Mouse (Mus musculus) lung, embryonic 14.5 days (tissue): Measurements from ENCODE around the gene C1galt1c1. TPM values are rescaled to one million over a fixed set of nuclear protein-coding genes. Genes with fewer than 3 reads are reported as not detected.

Source experiments
- ATAC-seq: fragments of 200-750 bp; cut with Nextera tagmentation; 2 replicates; pipeline ENCODE4 v1.8.0; 2017; ENCODE audit warnings: mild to moderate bottlenecking, moderate TSS enrichment, moderate library complexity; ENCODE audit not compliant: insufficient read depth
- DNase-seq: peaks from one replicate; pipeline ENCODE4 v3.0.0-alpha.2; 2015
- H3K27ac ChIP-seq: fragments of 300-500 bp; sonication (generic); 2 replicates; pipeline ENCODE4 v1.5.1; 2014; ENCODE audit warnings: low read depth, mild to moderate bottlenecking, moderate library complexity
- H3K27me3 ChIP-seq: fragments of 300-500 bp; sonication (generic); 2 replicates; pipeline ENCODE4 v1.6.1; 2014; ENCODE audit warnings: low read length, control low read depth; ENCODE audit not compliant: insufficient read depth
- H3K36me3 ChIP-seq: fragments of 300-500 bp; sonication (generic); 2 replicates; pipeline ENCODE4 v1.6.1; 2014; ENCODE audit warnings: control low read depth; ENCODE audit not compliant: insufficient read depth
- H3K4me1 ChIP-seq: fragments of 300-500 bp; sonication (generic); 2 replicates; pipeline ENCODE4 v1.6.1; 2014; ENCODE audit warnings: antibody characterized with exemption, control low read depth; ENCODE audit not compliant: insufficient read depth
- H3K4me2 ChIP-seq: fragments of 300-500 bp; sonication (generic); 2 replicates; pipeline ENCODE4 v1.6.1; 2014; ENCODE audit warnings: mild to moderate bottlenecking
- H3K4me3 ChIP-seq: fragments of 300-500 bp; sonication (generic); 2 replicates; pipeline ENCODE4 v1.5.1; 2014; ENCODE audit warnings: low read depth, low read length
- H3K9ac ChIP-seq: fragments of 300-500 bp; sonication (generic); 2 replicates; pipeline ENCODE4 v1.6.1; 2014
- H3K9me3 ChIP-seq: fragments of 300-500 bp; sonication (generic); 2 replicates; pipeline ENCODE4 v1.6.1; 2016; ENCODE audit warnings: low read depth, low read length, control low read depth
- CTCF ChIP-seq: IDR thresholded peaks from 2 replicates; pipeline ENCODE4 v1.5.1; 2016; ENCODE audit warnings: antibody characterized with exemption, low read depth
- WGBS: fragments of 180-500 bp; shearing (Covaris S2); extraction: QIAGEN DNeasy Blood & Tissue Kit; methylation state at CpG from one replicate; pipeline ENCODE4 v1.1.7; 2014; 5-methylcytosine and 5-hydroxymethylcytosine counted together
- polyA plus RNA-seq: library from polyadenylated mRNA; unstranded; fragments of >200 nt; fragmentation: Nextera tagmentation; extraction: Ambion mirVana; gene quantifications from 2 replicates; pipeline ENCODE4 v1.2.1, GENCODE M21; 2014

C1galt1c1 gene
- polyA plus RNA-seq, 1 experiment from 2014 or later = 23.3 TPM

- no peaks in the 10 kb centered on the region for H3K27me3 ChIP-seq
- DNase-seq (no peak), ATAC-seq (no peak)
- H3K4me2 ChIP-seq = no peak overlapping the region
- no peak overlapping the region for H3K4me3 ChIP-seq
- 47% methylated on average over 5 of the region's 7 CpGs for WGBS
- H3K27ac ChIP-seq = no peak overlapping the region
- no peaks in the 10 kb centered on the region for H3K4me1 ChIP-seq
- H3K9me3 ChIP-seq = no peaks in the 10 kb centered on the region
- H3K36me3 ChIP-seq = no peaks in the 10 kb centered on the region
- TF ChIP-seq CTCF = no peak
- H3K9ac ChIP-seq = no peak overlapping the region
Measured at GRCm38 (mm10) chrX:38651167-38651566, 16.3 kb upstream of the C1galt1c1 start.

- Histone ChIP-seq H3K27ac (no peak overlapping the region), H3K36me3 (no peaks in the 10 kb centered on the region), H3K9me3 (no peaks in the 10 kb centered on the region), H3K4me1 (no peaks in the 10 kb centered on the region), H3K4me2 (no peak overlapping the region), H3K4me3 (no peak overlapping the region), H3K27me3 (no peaks in the 10 kb centered on the region), H3K9ac (no peak overlapping the region)
- DNase-seq = peak; percentile 12
- WGBS = 61% methylated on average over 9 of the region's 9 CpGs
- ATAC-seq = no peak
- TF ChIP-seq CTCF = no peak; the same call in 1 of the 2 replicates
Measured at GRCm38 (mm10) chrX:38650404-38651039, 15.6 kb upstream of the C1galt1c1 start.

GRCm38 (mm10) chrX:38642183-38642582 is 7.3 kb upstream of the C1galt1c1 start:
- no peaks in the 10 kb centered on the region for H3K27me3 ChIP-seq
- no peak overlapping the region for H3K9ac ChIP-seq
- ATAC-seq = no peak
- H3K36me3 ChIP-seq = no peaks in the 10 kb centered on the region
- no peak for TF ChIP-seq CTCF
- no peaks in the 10 kb centered on the region for H3K4me1 ChIP-seq
- no peak overlapping the region for H3K4me2 ChIP-seq
- WGBS = 43% methylated on average over 4 of the region's 4 CpGs
- H3K9me3 ChIP-seq = no peaks in the 10 kb centered on the region
- DNase-seq = no peak
- H3K4me3 ChIP-seq = no peak overlapping the region
- H3K27ac ChIP-seq = no peak overlapping the region

GRCm38 (mm10) chrX:38641435-38641834 is 6.5 kb upstream of the C1galt1c1 start:
- H3K4me1 ChIP-seq = no peaks in the 10 kb centered on the region
- DNase-seq (no peak), ATAC-seq (no peak)
- no peak for TF ChIP-seq CTCF
- WGBS = 51% methylated on average over 4 of the region's 4 CpGs
- no peak overlapping the region for H3K4me3 ChIP-seq
- H3K9ac ChIP-seq = no peak overlapping the region
- no peaks in the 10 kb centered on the region for H3K36me3 ChIP-seq
- H3K9me3 ChIP-seq = no peaks in the 10 kb centered on the region
- H3K27ac ChIP-seq = no peak overlapping the region
- no peak overlapping the region for H3K4me2 ChIP-seq
- no peaks in the 10 kb centered on the region for H3K27me3 ChIP-seq

GRCm38 (mm10) chrX:38635638-38635931 is 698 bp upstream of the C1galt1c1 start:
- no peak for TF ChIP-seq CTCF
- no peak overlapping the region for H3K27ac ChIP-seq

GRCm38 (mm10) chrX:38600995-38601369 is 33.9 kb downstream of the C1galt1c1 start:
- H3K4me2 ChIP-seq = peak overlapping the region; percentile 58

More at GRCm38 (mm10) chrX:38635638-38635931, 698 bp upstream of the C1galt1c1 start:
- H3K4me3 ChIP-seq = peak overlapping the region; percentile 49
- peak overlapping the region; percentile 57 for H3K4me2 ChIP-seq
- no peaks in the 10 kb centered on the region for H3K4me1 ChIP-seq
- no peaks in the 10 kb centered on the region for H3K36me3 ChIP-seq
- DNase-seq (no peak), ATAC-seq (0 out of 2 replicates have a peak, but pooled peaks have one; percentile 1)
- H3K9ac ChIP-seq = no peak overlapping the region
- H3K27me3 ChIP-seq = no peaks in the 10 kb centered on the region
- H3K9me3 ChIP-seq = no peaks in the 10 kb centered on the region

GRCm38 (mm10) chrX:38600177-38600994 is 34.5 kb downstream of the C1galt1c1 start, which contains the start of gene Mcts1:
Gene Mcts1 (plus strand): TSS chrX:38600578.
- peak within 1 kb of the TSS; percentile 51 for H3K4me3 ChIP-seq
- DNase-seq = peak; percentile 88
- peak within 1 kb of the TSS; percentile 58 for H3K4me2 ChIP-seq
- peak within 1 kb of the TSS; percentile 80 for H3K27ac ChIP-seq
- no peak for TF ChIP-seq CTCF
- no peaks in the 10 kb centered on the region for H3K4me1 ChIP-seq
- H3K27me3 ChIP-seq = no peaks in the 10 kb centered on the region
- ATAC-seq = peak; percentile 91
- no peaks in the 10 kb centered on the region for H3K9me3 ChIP-seq
- peak within 1 kb of the TSS; percentile 59 for H3K9ac ChIP-seq
- 15% methylated on average over 26 of the region's 26 CpGs for WGBS
- no peaks in the 10 kb centered on the region for H3K36me3 ChIP-seq

More at GRCm38 (mm10) chrX:38600995-38601369, 33.9 kb downstream of the C1galt1c1 start:
- ATAC-seq (peak; percentile 77; the same call in 1 of the 2 replicates), DNase-seq (peak; percentile 37)
- H3K9ac ChIP-seq = peak overlapping the region; percentile 59
- peak overlapping the region; percentile 51 for H3K4me3 ChIP-seq
- 10% methylated on average over 3 of the region's 3 CpGs for WGBS
- peak overlapping the region; percentile 80 for H3K27ac ChIP-seq
- H3K4me1 ChIP-seq = no peaks in the 10 kb centered on the region
- H3K9me3 ChIP-seq = no peaks in the 10 kb centered on the region
- TF ChIP-seq CTCF = no peak
- no peaks in the 10 kb centered on the region for H3K27me3 ChIP-seq
- H3K36me3 ChIP-seq = no peaks in the 10 kb centered on the region
